Mouse (Mus musculus) lung, postnatal 25 days (tissue): Measurements from ENCODE around the gene Snd1.
A peak's percentile ranks its signal among the peaks of the same experiment; 100 is the strongest.

Source experiments
- DNase-seq: peaks from one replicate; pipeline ENCODE4 v3.0.0; 2022; ENCODE audit warnings: low spot score

Gene Snd1

DNA sequence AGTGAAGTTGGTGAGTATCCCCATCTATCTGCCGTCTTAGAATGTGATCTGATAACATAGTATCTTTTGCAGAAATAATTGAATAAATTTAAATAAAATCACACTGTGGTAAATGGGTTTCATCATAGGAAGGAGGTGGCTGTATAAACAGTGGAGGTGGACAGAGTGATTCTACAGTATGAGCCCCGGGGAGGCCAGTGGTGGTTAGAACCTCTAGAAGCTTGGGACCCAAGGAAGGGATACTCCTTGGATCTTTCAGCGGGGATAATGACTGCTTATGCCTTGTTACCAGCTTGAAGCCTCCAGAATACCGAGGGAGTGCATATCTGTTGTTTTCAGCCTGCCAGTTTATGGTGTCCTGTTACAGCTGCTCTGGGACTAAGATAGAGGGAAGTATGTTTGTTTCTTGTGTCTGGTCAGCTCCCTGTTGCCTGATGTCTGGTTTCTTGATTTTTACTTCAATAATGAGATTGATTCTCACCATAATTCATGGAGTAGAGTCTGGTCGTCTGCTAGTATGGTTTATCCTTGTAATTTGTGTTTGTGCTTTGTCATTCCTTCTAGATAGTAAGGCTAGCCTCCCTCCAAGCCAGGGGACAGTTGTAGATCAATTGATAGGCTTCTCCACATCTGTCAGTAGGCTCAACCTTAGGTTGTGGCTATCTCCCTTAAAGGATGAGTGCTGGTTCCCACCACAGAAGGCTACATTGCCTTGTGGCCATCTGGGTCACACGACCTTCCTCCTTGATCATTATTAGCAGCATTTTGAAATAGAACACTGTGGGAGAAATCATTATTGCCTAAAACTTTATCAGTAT is 160.8 kb downstream of the Snd1 start:
- no peak for DNase-seq

GRCm38 (mm10) chr6:28640088-28640487 is 165.1 kb downstream of the Snd1 start:
- DNase-seq: no peak

DNA sequence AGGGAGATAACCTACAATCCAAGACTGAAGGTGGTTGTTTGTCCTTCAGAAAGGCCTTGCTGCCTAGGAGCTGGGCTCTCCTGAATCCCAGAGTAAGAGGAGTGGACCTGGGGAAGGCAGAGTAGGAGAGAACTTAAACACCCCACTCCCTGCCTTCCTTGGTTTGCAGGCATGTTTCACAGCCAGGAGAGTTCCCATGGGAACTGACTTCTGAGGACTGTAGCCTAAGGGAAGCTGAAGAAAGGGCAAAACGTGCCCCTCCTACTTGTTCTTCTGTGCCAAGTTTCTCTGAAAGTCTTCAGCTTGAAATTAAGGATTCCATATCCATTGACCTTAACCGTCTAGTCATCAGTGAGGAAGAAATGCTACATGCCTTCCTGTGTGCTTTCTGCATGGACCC is 168.0 kb downstream of the Snd1 start:
- DNase-seq: no peak

DNA sequence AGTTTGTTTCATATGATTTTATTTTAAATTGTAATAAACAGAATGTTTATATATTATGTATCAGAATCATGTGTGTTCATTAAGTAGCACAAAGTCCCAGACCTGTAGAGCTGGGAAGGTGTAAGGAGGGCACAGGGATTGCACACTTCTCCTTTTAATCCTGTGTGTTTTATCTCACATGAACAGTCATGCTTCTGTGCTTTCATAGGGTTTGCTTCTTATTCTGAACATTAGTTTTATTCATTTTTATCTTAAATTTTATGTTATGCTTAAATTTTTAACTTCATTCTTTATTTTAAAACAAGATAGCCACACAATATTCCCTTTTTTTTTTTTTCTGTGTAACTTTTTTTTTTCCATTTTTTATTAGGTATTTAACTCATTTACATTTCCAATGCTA is 170.3 kb downstream of the Snd1 start:
- DNase-seq: no peak

DNA sequence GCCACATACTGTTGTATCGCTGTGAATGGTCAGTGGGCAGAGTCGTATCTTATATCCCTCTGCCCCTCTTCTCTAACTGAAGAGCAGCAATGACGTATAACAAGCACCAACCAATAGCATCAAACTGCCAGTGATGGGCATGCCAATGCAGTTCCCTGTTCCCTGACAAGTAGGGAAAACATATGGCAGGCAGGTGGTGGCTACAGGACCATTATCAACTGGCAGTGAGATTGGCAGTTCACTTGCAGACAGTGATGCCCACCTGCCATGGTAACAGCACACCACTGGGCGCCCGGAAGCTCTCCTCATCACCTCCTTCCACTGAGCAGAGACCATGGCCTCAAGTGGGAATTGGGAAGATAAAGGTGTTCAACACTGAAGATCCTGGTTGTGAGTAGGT is 181.6 kb downstream of the Snd1 start:
- DNase-seq: no peak

DNA sequence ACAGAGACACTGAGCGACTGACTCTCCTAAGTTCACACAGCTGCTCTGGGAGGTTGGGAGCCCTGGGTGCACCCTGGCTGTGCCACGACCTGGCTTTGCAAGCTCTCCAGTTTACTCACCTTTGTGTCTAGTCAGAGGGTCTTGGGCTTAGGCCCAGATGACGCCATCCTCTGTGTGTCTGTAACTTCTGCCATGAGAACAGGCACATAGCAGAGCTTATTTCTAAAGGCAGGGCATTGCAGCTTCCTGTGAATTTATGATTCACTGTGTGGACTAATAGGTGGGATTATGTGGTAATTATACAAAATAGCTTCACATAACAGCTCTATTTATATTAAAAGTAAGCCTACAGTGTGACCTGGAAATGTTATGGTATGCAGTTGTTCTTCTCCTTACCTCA is 188.1 kb downstream of the Snd1 start:
- DNase-seq: no peak

DNA sequence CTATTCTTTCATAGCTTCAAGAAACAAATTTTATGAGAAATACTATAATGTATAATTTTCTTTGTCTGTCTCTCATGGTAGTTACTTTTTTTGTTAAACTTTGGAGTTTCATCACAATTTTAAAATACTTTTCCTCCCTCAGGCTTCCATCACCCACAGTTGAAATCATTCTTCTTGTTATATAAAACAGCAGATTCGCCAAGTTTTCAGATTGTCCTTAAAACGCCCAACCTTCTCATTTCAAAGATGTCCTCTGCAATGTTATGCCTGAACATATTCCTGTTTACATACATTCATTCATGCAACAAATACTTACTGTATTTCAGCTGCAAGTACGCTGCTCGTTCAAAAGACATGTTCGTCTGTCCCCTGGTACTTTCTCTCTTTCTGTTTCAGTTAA is 188.7 kb downstream of the Snd1 start:
- no peak for DNase-seq

DNA sequence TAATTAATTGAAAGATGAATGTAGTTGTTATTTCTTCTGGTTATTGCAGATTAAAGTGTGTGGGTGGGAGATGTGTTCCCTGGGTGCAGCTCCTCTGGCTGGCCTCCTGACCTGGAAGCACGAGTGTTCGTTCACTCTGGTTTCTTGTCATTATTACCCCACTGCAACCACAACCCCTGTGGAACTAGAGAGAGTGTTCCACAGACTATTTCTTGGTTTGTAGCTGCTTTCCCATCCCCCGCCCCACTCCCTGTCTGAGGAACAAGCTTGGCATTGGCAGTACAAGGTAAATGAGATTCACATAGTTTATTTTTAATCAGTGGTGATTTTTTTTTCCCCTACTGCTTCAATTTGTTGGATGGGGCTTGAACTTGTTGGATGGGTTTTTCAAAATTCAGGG is 189.8 kb downstream of the Snd1 start:
- no peak for DNase-seq

- DNase-seq: no peak
Measured at GRCm38 (mm10) chr6:28667586-28667985, 192.6 kb downstream of the Snd1 start.

DNA sequence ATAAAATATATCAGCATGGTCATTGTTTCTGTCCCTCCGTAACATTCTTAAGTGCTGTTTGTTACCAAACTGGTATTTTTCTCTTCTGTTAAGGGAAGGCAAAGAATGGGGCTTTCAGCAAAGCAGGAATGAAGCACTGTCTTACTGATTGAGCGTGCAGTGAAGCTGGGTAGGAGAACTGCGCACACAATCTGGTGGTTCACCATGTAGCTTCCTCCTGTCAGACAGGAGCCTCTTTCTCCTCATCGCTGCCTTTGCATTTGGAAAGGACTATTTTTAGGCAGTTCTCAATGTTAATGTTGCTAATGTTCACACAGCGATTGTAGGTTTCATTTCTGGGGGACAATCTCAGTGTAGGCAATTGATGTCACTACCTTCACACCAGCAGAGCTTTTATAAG is 194.3 kb downstream of the Snd1 start:
- DNase-seq: no peak

DNA sequence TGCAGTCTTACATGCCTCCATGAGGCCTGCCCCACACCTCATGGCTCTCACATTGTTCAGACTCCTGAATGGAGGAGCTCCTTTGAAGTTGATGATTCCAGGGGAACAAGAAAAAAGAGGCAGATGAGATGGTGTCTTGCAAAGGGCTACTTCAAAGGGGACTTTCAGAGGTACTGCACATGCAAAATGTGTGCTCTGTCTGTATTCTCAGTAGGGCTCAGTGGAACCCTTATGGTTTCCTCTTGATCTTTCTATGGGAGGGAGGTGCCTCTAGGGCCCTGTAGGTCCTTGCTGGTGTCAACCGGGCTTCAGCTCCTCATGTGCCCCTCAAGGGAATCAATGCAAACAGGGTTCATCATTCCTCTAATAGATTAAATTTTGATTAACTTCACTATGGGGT is 197.4 kb downstream of the Snd1 start:
- no peak for DNase-seq

DNA sequence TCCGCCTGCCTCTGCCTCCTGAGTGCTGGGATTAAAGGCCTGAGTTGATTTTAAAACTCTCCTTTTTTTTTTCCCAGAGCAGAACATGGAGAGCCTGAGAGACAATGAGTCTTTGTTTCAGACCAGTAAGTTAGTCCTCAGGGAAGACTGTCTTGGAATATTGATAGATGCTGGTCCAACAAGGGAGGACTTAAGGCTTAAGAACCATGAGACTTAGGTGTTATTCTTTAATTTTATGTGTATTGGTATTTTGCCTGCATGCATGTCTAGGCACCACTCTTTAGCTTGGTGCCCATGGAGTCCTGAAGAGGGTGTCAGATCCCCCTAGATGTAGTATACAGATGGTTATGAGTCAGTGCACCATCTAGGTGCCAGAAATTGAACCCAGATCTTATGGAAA is 199.7 kb downstream of the Snd1 start:
- DNase-seq: no peak

GRCm38 (mm10) chr6:28678896-28679295 is 204.0 kb downstream of the Snd1 start:
- no peak for DNase-seq

DNA sequence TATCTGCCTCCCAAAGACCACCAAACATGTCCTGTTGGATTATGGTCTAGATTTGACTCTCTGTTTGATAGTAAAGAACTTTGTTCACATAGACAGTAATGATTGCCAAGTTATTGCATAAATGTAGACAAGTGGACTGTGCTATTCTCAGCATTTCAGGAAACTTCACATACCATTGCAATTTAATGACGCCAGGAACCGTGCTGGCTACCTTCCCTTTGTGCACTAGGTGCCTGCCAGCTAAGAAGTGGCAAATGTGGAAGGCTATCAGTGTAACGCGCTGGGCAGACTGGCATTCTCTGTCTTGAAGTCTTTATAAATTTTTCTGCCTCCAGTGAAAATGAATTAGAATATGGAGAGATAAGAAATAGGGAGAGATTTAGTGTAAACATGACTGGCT is 205.6 kb downstream of the Snd1 start:
- DNase-seq: peak; percentile 55

GRCm38 (mm10) chr6:28681521-28682457 is 206.8 kb downstream of the Snd1 start:
- DNase-seq: peak; percentile 7

- DNase-seq: no peak
Measured at GRCm38 (mm10) chr6:28685052-28685451, 210.1 kb downstream of the Snd1 start.

DNA sequence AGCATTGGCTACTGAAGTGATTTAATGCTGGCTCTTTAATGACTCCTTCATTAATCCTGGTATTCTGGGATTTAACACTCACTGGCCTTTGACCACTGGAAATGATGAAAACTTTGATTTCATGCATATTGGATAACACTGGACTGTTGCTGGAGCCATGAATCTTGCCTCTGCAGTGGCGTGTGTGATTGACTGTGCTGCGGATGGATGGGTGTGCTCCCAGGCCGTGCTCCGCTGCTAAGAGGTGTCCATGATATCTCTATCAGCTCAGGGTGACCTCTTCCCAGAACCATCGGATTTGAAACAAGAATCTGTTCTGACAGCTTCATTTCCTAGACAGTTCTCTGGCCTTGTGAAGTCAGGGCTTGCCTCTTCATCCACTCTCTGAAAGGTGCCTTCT is 210.8 kb downstream of the Snd1 start:
- no peak for DNase-seq

GRCm38 (mm10) chr6:28687776-28688175 is 212.8 kb downstream of the Snd1 start:
- DNase-seq: no peak

- no peak for DNase-seq
Measured at GRCm38 (mm10) chr6:28692659-28693058, 217.7 kb downstream of the Snd1 start.

- DNase-seq: no peak
Measured at GRCm38 (mm10) chr6:28697214-28697613, 222.3 kb downstream of the Snd1 start.

GRCm38 (mm10) chr6:28704612-28705011 is 229.7 kb downstream of the Snd1 start:
- no peak for DNase-seq

GRCm38 (mm10) chr6:28705384-28706107 is 230.6 kb downstream of the Snd1 start:
- DNase-seq: no peak
